12 mouse cellular contexts compared by ENCODE assay signal in the genomic region with DNA sequence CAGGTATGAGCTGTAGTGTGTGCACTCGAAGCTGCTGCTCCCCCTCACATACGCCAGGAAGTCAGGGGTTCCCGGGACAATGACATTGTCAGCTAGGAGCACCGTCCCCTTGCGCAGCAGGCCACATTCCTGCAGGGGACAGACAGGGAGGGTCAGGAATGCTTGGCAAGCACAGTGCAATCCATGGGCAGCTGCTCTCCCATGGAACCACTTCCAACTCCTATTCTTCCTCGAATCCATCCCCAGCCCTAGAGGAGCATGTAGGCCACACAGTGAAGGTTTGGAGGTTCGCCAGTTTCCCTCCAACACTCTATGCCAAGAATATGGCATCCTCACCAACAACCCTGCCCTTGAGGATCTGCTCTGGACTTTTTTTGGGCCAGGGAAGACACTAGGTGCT. TPM values are rescaled to one million over a fixed set of nuclear protein-coding genes. Genes with fewer than 3 reads are reported as not detected.
A peak's percentile ranks its signal among the peaks of the same experiment; 100 is the strongest.
DNase-seq lines count a peak whose midpoint lies in the region; ATAC-seq and TF ChIP-seq lines count a peak whose summit lies in the region.
"Had no signal": no experiment of that assay in that cellular context is flagged by ENCODE, and none has a peak within 500 bp of the region (broad histone marks: within the 10 kb centered on the region; RNA-seq: fewer than 3 reads in every experiment).

No protein-coding gene starts in this region.

- no peak overlapping the region for H3K4me3 ChIP-seq in forebrain, embryonic 14.5 days (ENCODE audit: low read depth, low read length)
- H3K4me3 ChIP-seq in hindbrain, postnatal 0 days (ENCODE audit: low read length): no peak overlapping the region
- H3K4me3 ChIP-seq: left cerebral cortex, adult 2 months had no signal

- intact Hi-C loops in left cerebral cortex, postnatal 4 days (cut with DNase I): loop anchor here (5.0 kb wide), 1 partner anchor 61 kb away; a partner anchor contains a TSS
- intact Hi-C loops in left cerebral cortex, postnatal 25 days (cut with DNase I): loop anchor here (2.0 kb wide), 1 partner anchor 55 kb away; no protein-coding TSS in a partner anchor

- H3K27me3 ChIP-seq in forebrain, embryonic 14.5 days (replicated peaks; ENCODE audit: control insufficient read depth, insufficient read depth, low read length): no peaks in the 10 kb centered on the region
- no peaks in the 10 kb centered on the region for H3K27me3 ChIP-seq in hindbrain, postnatal 0 days (ENCODE audit: insufficient read depth, low read length)

- WGBS in forebrain, embryonic 14.5 days: 62% methylated on average over 7 of the region's 7 CpGs
- WGBS in hindbrain, postnatal 0 days: 47% methylated on average over 7 of the region's 7 CpGs

- H3K9ac ChIP-seq in forebrain, embryonic 14.5 days (ENCODE audit: low read length): no peak overlapping the region
- H3K9ac ChIP-seq in hindbrain, postnatal 0 days (replicated peaks; ENCODE audit: low read length): no peak overlapping the region

- no peak for TF ChIP-seq CTCF in hindbrain, postnatal 0 days (IDR thresholded peaks at IDR 0.05; ENCODE audit: low read depth)

- peak; percentile 66 for DNase-seq in cerebellum, adult 11-12 months
- no peak for DNase-seq in cerebellum, adult 8-10 months
- DNase-seq in left cerebral cortex, postnatal 4 days: peak; percentile 44
- no peak for DNase-seq in left cerebral cortex, postnatal 25 days (ENCODE audit: low spot score in 2 of 2)
- DNase-seq in forebrain, embryonic 14.5 days (ENCODE audit: low spot score): peak; percentile 56
- DNase-seq in hindbrain, postnatal 0 days (ENCODE audit: low spot score): peak; percentile 63
- DNase-seq in right cerebral cortex, adult 18-20 months: no peak
- no peak for DNase-seq in adrenal gland, postnatal 10 days
- DNase-seq: embryo, embryonic 11 days; kidney, adult 18-20 months had no signal

- peaks cover 75% of the 10 kb centered on the region for H3K36me3 ChIP-seq in forebrain, embryonic 14.5 days (ENCODE audit: control insufficient read depth, insufficient read depth, low read length)
- peaks cover 28% of the 10 kb centered on the region; the same call in 1 of the 2 replicates for H3K36me3 ChIP-seq in hindbrain, postnatal 0 days (ENCODE audit: insufficient read depth, low read length)

- H3K9me3 ChIP-seq in forebrain, embryonic 14.5 days (replicated peaks; ENCODE audit: control insufficient read depth, low read length): no peaks in the 10 kb centered on the region
- H3K9me3 ChIP-seq in hindbrain, postnatal 0 days (ENCODE audit: low read length): no peaks in the 10 kb centered on the region

- H3K4me2 ChIP-seq in forebrain, embryonic 14.5 days (ENCODE audit: low read length): no peak overlapping the region
- no peak overlapping the region for H3K4me2 ChIP-seq in hindbrain, postnatal 0 days (ENCODE audit: low read depth, low read length)

- no peak; the same call in 1 of the 2 replicates for ATAC-seq in forebrain, embryonic 14.5 days
- ATAC-seq in hindbrain, postnatal 0 days: peak; percentile 8; the same call in 1 of the 2 replicates

- H3K27ac ChIP-seq in forebrain, embryonic 14.5 days (ENCODE audit: low read depth, low read length): peak overlapping the region; percentile 15; the same call in 1 of the 2 replicates
- peak overlapping the region; percentile 16; the same call in 1 of the 2 replicates for H3K27ac ChIP-seq in hindbrain, postnatal 0 days
- H3K27ac ChIP-seq: left cerebral cortex, adult 2 months; macrophage had no signal

- peaks cover 8% of the 10 kb centered on the region; the same call in 1 of the 2 replicates for H3K4me1 ChIP-seq in forebrain, embryonic 14.5 days (ENCODE audit: control insufficient read depth, insufficient read depth, low read length)
- peaks cover 12% of the 10 kb centered on the region for H3K4me1 ChIP-seq in hindbrain, postnatal 0 days (ENCODE audit: insufficient read depth, low read length)

RNA-seq across cellular contexts. Expression of a gene that starts 18.3 kb away (rescaled TPM):
- total RNA-seq in left cerebral cortex, postnatal 4 days (2021): 10 to 100 TPM; 22.2 to 24.0 TPM
- total RNA-seq in left cerebral cortex, postnatal 25 days (2021): 10 to 100 TPM; 24.6 to 25.3 TPM
- 22.0 and 23.5 TPM in 2 replicates for polyA plus RNA-seq in forebrain, embryonic 14.5 days (2014; fragmentation: Nextera tagmentation; extraction: Ambion mirVana)
- 17.9 and 23.1 TPM in 2 replicates for total RNA-seq in hindbrain, postnatal 0 days (2014; rRNA removed)
- polyA plus RNA-seq in hindbrain, postnatal 0 days (2015; fragmentation: Nextera tagmentation; extraction: Ambion mirVana): 37.6 and 41.8 TPM in 2 replicates
- total RNA-seq in adrenal gland, postnatal 10 days (2021): 10 to 100 TPM; 61.5 to 62.8 TPM

RNA-seq across cellular contexts. Expression of a gene that starts 18.7 kb away (rescaled TPM):
- total RNA-seq in left cerebral cortex, postnatal 4 days (2021): 10 to 100 TPM; 55.5 to 57.3 TPM
- total RNA-seq in left cerebral cortex, postnatal 25 days (2021): 10 to 100 TPM; 91.5 to 92.9 TPM
- 54.6 and 71.9 TPM in 2 replicates for polyA plus RNA-seq in forebrain, embryonic 14.5 days (2014; fragmentation: Nextera tagmentation; extraction: Ambion mirVana)
- 82.8 and 88.9 TPM in 2 replicates for total RNA-seq in hindbrain, postnatal 0 days (2014; rRNA removed)
- 94.3 and 102 TPM in 2 replicates for polyA plus RNA-seq in hindbrain, postnatal 0 days (2015; fragmentation: Nextera tagmentation; extraction: Ambion mirVana)
- total RNA-seq in adrenal gland, postnatal 10 days (2021): 100 to 1,000 TPM; 131 to 148 TPM

RNA-seq across cellular contexts. Expression of a gene that starts 59.9 kb away (rescaled TPM):
- 10 to 100 TPM; 74.7 to 80.3 TPM for total RNA-seq in left cerebral cortex, postnatal 4 days (2021)
- total RNA-seq in left cerebral cortex, postnatal 25 days (2021): 10 to 100 TPM; 42.8 to 43.1 TPM
- polyA plus RNA-seq in forebrain, embryonic 14.5 days (2014; fragmentation: Nextera tagmentation; extraction: Ambion mirVana): 46.8 and 47.8 TPM in 2 replicates
- total RNA-seq in hindbrain, postnatal 0 days (2014; rRNA removed): 168 and 180 TPM in 2 replicates
- polyA plus RNA-seq in hindbrain, postnatal 0 days (2015; fragmentation: Nextera tagmentation; extraction: Ambion mirVana): 46.3 and 48.9 TPM in 2 replicates
- total RNA-seq in adrenal gland, postnatal 10 days (2021): 10 to 100 TPM; 29.4 to 39.2 TPM

Comparison
In these comparisons a context has a peak if more than half of its experiments do, and no peak if none do; other contexts are left out.
1. DNase-seq: peak in cerebellum, adult 11-12 months (single experiment), left cerebral cortex, postnatal 4 days (single experiment), forebrain, embryonic 14.5 days (single experiment) and hindbrain, postnatal 0 days (single experiment); none in cerebellum, adult 8-10 months (single experiment), left cerebral cortex, postnatal 25 days (0 of 2), right cerebral cortex, adult 18-20 months (single experiment) and adrenal gland, postnatal 10 days (single experiment).